Mouse (Mus musculus) CH12.LX (cell line): ENCODE results near the gene Etfbkmt. TPM values are rescaled to one million over a fixed set of nuclear protein-coding genes. Genes with fewer than 3 reads are reported as not detected.
"Not testable (repeated sequence)": the region's sequence is repeated elsewhere in the genome, so short reads cannot be mapped to it uniquely, and the experiment has no call there.

Source experiments
- DNase-seq: peaks from one replicate; pipeline ENCODE4 v3.0.0-alpha.2; 2013; ENCODE audit errors: extremely low read depth
- H3K27ac ChIP-seq: 2 replicates; pipeline ENCODE4 v1.5.1; 2012; ENCODE audit warnings: low read depth, mild to moderate bottlenecking, control low read depth, moderate library complexity; ENCODE audit not compliant: insufficient read depth
- H3K27me3 ChIP-seq: replicated peaks from 2 replicates; pipeline ENCODE3; 2012; ENCODE audit warnings: inconsistent platforms
- H3K36me3 ChIP-seq, 2 experiments: replicated peaks in 1 of 2; 2 replicates each; pipeline versions ENCODE3 to v1.6.1; 2012; ENCODE audit warnings: inconsistent platforms in 1 of 2, low read length in 1 of 2, mild to moderate bottlenecking in 1 of 2, mixed read lengths in 1 of 2, moderate library complexity in 1 of 2; ENCODE audit not compliant: control insufficient read depth in 1 of 2, insufficient read depth in 1 of 2
- H3K4me1 ChIP-seq, 2 experiments: 2 replicates each; pipeline ENCODE4 v1.6.1; 2012; ENCODE audit warnings: inconsistent platforms in 1 of 2, moderate library complexity in 1 of 2; ENCODE audit not compliant: insufficient read depth in 2 of 2, control insufficient read depth in 1 of 2
- H3K4me2 ChIP-seq: 2 replicates; pipeline ENCODE4 v1.6.1; 2012; ENCODE audit warnings: low read depth, mild to moderate bottlenecking, control low read depth; ENCODE audit not compliant: poor library complexity, insufficient read depth, severe bottlenecking
- H3K4me3 ChIP-seq, 3 experiments: fragments of 150-350 bp in 1 of 3; sonication (generic) in 1 of 3; replicated peaks in 1 of 3; 2 replicates each; pipeline versions ENCODE3 to v1.5.1; 2011 to 2012; ENCODE audit warnings: low read depth in 2 of 3, low read length in 2 of 3, mild to moderate bottlenecking in 2 of 3, moderate library complexity in 2 of 3, control low read depth in 1 of 3, improper control_type of control experiment in 1 of 3, inconsistent platforms in 1 of 3, mixed read lengths in 1 of 3; ENCODE audit not compliant: poor library complexity in 1 of 3
- H3K79me2 ChIP-seq: replicated peaks from 2 replicates; pipeline ENCODE4 v1.6.1; 2012; ENCODE audit warnings: mild to moderate bottlenecking, moderate library complexity; ENCODE audit not compliant: control insufficient read depth, poor library complexity, insufficient read depth, severe bottlenecking; ENCODE audit errors: extremely low read depth
- H3K9ac ChIP-seq: 2 replicates; pipeline ENCODE4 v1.6.1; 2012; ENCODE audit warnings: low read depth, mild to moderate bottlenecking, control low read depth, moderate library complexity; ENCODE audit not compliant: insufficient read depth
- H3K9me3 ChIP-seq: replicated peaks from 2 replicates; pipeline ENCODE3; 2012; ENCODE audit warnings: low read length, inconsistent platforms, mixed read lengths
- BHLHE40 ChIP-seq: IDR thresholded peaks from 2 replicates; pipeline ENCODE4 v1.6.1; 2011; ENCODE audit warnings: mild to moderate bottlenecking, low read depth, low read length, improper control_type of control experiment
- CHD2 ChIP-seq: IDR thresholded peaks from 2 replicates; pipeline ENCODE4 v1.6.1; 2011; ENCODE audit warnings: low read length, improper control_type of control experiment
- CTCF ChIP-seq, 2 experiments: IDR thresholded peaks in 1 of 2; conservative IDR thresholded peaks in 1 of 2; 2 replicates each; pipeline ENCODE4 v1.5.1; 2011 to 2012; ENCODE audit warnings: low read depth in 2 of 2, low read length in 2 of 2, improper control_type of control experiment in 1 of 2, inconsistent platforms in 1 of 2, mild to moderate bottlenecking in 1 of 2, moderate library complexity in 1 of 2
- ELF1 ChIP-seq: IDR thresholded peaks from 2 replicates; pipeline ENCODE4 v1.6.1; 2014; ENCODE audit warnings: low read depth, mild to moderate bottlenecking, inconsistent platforms, low read length, improper control_type of control experiment
- ETS1 ChIP-seq: conservative IDR thresholded peaks from 2 replicates; pipeline ENCODE4 v1.6.1; 2012; ENCODE audit warnings: low read depth, mild to moderate bottlenecking, inconsistent platforms, low read length, improper control_type of control experiment, moderate library complexity
- GABPA ChIP-seq: IDR thresholded peaks from 2 replicates; pipeline ENCODE4 v1.6.1; 2012; ENCODE audit warnings: low read depth, low read length, improper control_type of control experiment, inconsistent platforms; ENCODE audit not compliant: insufficient replicate concordance
- HCFC1 ChIP-seq: IDR thresholded peaks from 2 replicates; pipeline ENCODE4 v1.6.1; 2012; ENCODE audit warnings: low read depth, mild to moderate bottlenecking, inconsistent platforms, low read length, improper control_type of control experiment
- IRF4 ChIP-seq: IDR thresholded peaks from 2 replicates; pipeline ENCODE4 v1.6.1; 2014; ENCODE audit warnings: low read depth, mild to moderate bottlenecking, inconsistent platforms, low read length, improper control_type of control experiment
- JUN ChIP-seq: IDR thresholded peaks from 2 replicates; pipeline ENCODE4 v1.6.1; 2011; ENCODE audit warnings: low read depth, mild to moderate bottlenecking, low read length, improper control_type of control experiment, moderate library complexity; ENCODE audit not compliant: insufficient read depth
- JUND ChIP-seq: conservative IDR thresholded peaks from 2 replicates; pipeline ENCODE4 v1.6.1; 2011; ENCODE audit warnings: low read depth, low read length, improper control_type of control experiment
- MAZ ChIP-seq: IDR thresholded peaks from 2 replicates; pipeline ENCODE4 v1.6.1; 2012; ENCODE audit warnings: low read depth, mild to moderate bottlenecking, inconsistent platforms, low read length, improper control_type of control experiment, moderate library complexity
- MEF2A ChIP-seq: IDR thresholded peaks from 2 replicates; pipeline ENCODE4 v1.6.1; 2014; ENCODE audit warnings: low read depth, mild to moderate bottlenecking, inconsistent platforms, low read length, improper control_type of control experiment, borderline replicate concordance
- MXI1 ChIP-seq: IDR thresholded peaks from 2 replicates; pipeline ENCODE4 v1.6.1; 2011; ENCODE audit warnings: mild to moderate bottlenecking, low read depth, low read length, improper control_type of control experiment
- MYC ChIP-seq: IDR thresholded peaks from 2 replicates; pipeline ENCODE4 v1.6.1; 2011; ENCODE audit warnings: low read depth, mild to moderate bottlenecking, improper control_type of control experiment, low read length
- NELFE ChIP-seq: IDR thresholded peaks from 2 replicates; pipeline ENCODE4 v1.6.1; 2011; ENCODE audit warnings: low read depth, low read length, improper control_type of control experiment
- POLR2A ChIP-seq: IDR thresholded peaks from 2 replicates; pipeline ENCODE4 v1.6.1; 2011; ENCODE audit warnings: low read depth, mild to moderate bottlenecking, improper control_type of control experiment, low read length
- POLR2AphosphoS2 ChIP-seq: IDR thresholded peaks from 2 replicates; pipeline ENCODE4 v1.6.1; 2011; ENCODE audit warnings: low read depth, low read length, improper control_type of control experiment
- RCOR1 ChIP-seq: conservative IDR thresholded peaks from 2 replicates; pipeline ENCODE4 v1.6.1; 2012; ENCODE audit warnings: low read depth, mild to moderate bottlenecking, inconsistent platforms, low read length, improper control_type of control experiment
- SIN3A ChIP-seq: IDR thresholded peaks from 2 replicates; pipeline ENCODE4 v1.6.1; 2012; ENCODE audit warnings: low read length, improper control_type of control experiment, inconsistent platforms
- SMC3 ChIP-seq: IDR thresholded peaks from 2 replicates; pipeline ENCODE4 v1.6.1; 2011; ENCODE audit warnings: low read depth, low read length, improper control_type of control experiment
- TBP ChIP-seq: conservative IDR thresholded peaks from 2 replicates; pipeline ENCODE4 v1.6.1; 2011; ENCODE audit warnings: low read depth, low read length, improper control_type of control experiment
- UBTF ChIP-seq: IDR thresholded peaks from 2 replicates; pipeline ENCODE4 v1.6.1; 2012; ENCODE audit warnings: low read depth, mild to moderate bottlenecking, inconsistent platforms, low read length, improper control_type of control experiment, moderate library complexity
- ZC3H11A ChIP-seq: IDR thresholded peaks from 2 replicates; pipeline ENCODE4 v1.6.1; 2012; ENCODE audit warnings: low read depth, mild to moderate bottlenecking, inconsistent platforms, low read length, improper control_type of control experiment
- ZMIZ1 ChIP-seq: IDR thresholded peaks from 2 replicates; pipeline ENCODE4 v1.6.1; 2012; ENCODE audit warnings: low read depth, mild to moderate bottlenecking, inconsistent platforms, low read length, improper control_type of control experiment
- ZNF384 ChIP-seq: IDR thresholded peaks from 2 replicates; pipeline ENCODE4 v1.6.1; 2012; ENCODE audit warnings: low read depth, low read length, improper control_type of control experiment, inconsistent platforms
- dilution Hi-C: fragments of 300-500 bp; cut with MboI; formaldehyde crosslinking; loops from 2 replicates; pipeline ENCODE4 v1.14.3; 2020; ENCODE audit warnings: low sequenced_read_pairs; ENCODE audit not compliant: extremely low pct_unique_long_range_greater_than_20kb, extremely low pct_ligation_motif_present
- in situ Hi-C: fragments of 300-500 bp; cut with MboI; formaldehyde crosslinking; loops from 3 replicates; pipeline ENCODE4 v1.14.3; 2019; ENCODE audit warnings: low sequenced_read_pairs, low pct_ligation_motif_present, low pct_unique_long_range_greater_than_20kb, mixed read lengths
- polyA plus RNA-seq: library from polyadenylated mRNA; unstranded; fragments of >175 nt; gene quantifications from 2 replicates; pipeline ENCODE4 v1.2.1, GENCODE M21; 2012; ENCODE audit warnings: low read depth; ENCODE audit not compliant: insufficient read length
- total RNA-seq, 2 experiments: library from RNA; depleted of rRNA; stranded (reverse); fragments of 300-350 nt in 1 of 2; fragments of >200 nt in 1 of 2; gene quantifications; 2 replicates each; pipeline ENCODE4 v1.2.3; 2012 to 2014

The Etfbkmt gene
- total and polyA plus RNA-seq, 3 experiments, result 7.8 to 17.3 (median 9.3) TPM

- in situ Hi-C loops, result no loop called here
- no peaks in the 10 kb centered on the region for H3K79me2 ChIP-seq
- H3K4me1 ChIP-seq, result no peaks in the 10 kb centered on the region
- H3K27ac ChIP-seq, result no peak overlapping the region
- no peak for DNase-seq
- no peak overlapping the region for H3K9ac ChIP-seq
- no peak overlapping the region for H3K4me3 ChIP-seq
- peaks cover 0 to 17% of the 10 kb centered on the region in 2 experiments for H3K36me3 ChIP-seq
- H3K9me3 ChIP-seq, result no peaks in the 10 kb centered on the region
- H3K4me2 ChIP-seq, result no peak overlapping the region
- H3K27me3 ChIP-seq, result no peaks in the 10 kb centered on the region
- dilution Hi-C loops, result no loop called here
- TF ChIP-seq MEF2A, result no peak
- no peak for TF ChIP-seq CTCF (conservative IDR thresholded peaks at IDR 0.05 in 1 of 2, IDR thresholded peaks at IDR 0.05 in 1 of 2; ENCODE audit: low read depth in 2 of 2, low read length in 2 of 2)
- no peak for TF ChIP-seq POLR2AphosphoS2
- no peak for TF ChIP-seq UBTF
- no peak for TF ChIP-seq ELF1
- TF ChIP-seq POLR2A, result no peak
- no peak for TF ChIP-seq MXI1
- TF ChIP-seq SMC3, result no peak
- TF ChIP-seq JUN, result no peak
- TF ChIP-seq RCOR1, result no peak
- no peak for TF ChIP-seq MAZ
- no peak for TF ChIP-seq HCFC1
- TF ChIP-seq, all 38 proteins: peak for 0
Observed at GRCm38 (mm10) chr6:149167672-149168071, 28.0 kb downstream of the Etfbkmt start.

GRCm38 (mm10) chr6:149168436-149168835 is 28.8 kb downstream of the Etfbkmt start:
- dilution Hi-C loops, result no loop called here
- no peaks in the 10 kb centered on the region for H3K27me3 ChIP-seq
- peaks cover 0 to 17% of the 10 kb centered on the region in 2 experiments for H3K36me3 ChIP-seq
- in situ Hi-C loops, result no loop called here
- H3K4me3 ChIP-seq, result no peak overlapping the region
- H3K79me2 ChIP-seq, result no peaks in the 10 kb centered on the region
- no peak overlapping the region for H3K9ac ChIP-seq
- H3K4me2 ChIP-seq, result no peak overlapping the region
- H3K4me1 ChIP-seq, result no peaks in the 10 kb centered on the region
- H3K9me3 ChIP-seq, result no peaks in the 10 kb centered on the region
- DNase-seq, result no peak
- no peak overlapping the region for H3K27ac ChIP-seq
- no peak for TF ChIP-seq ETS1
- no peak for TF ChIP-seq GABPA
- TF ChIP-seq MAZ, result no peak
- no peak for TF ChIP-seq JUND
- no peak for TF ChIP-seq CHD2
- TF ChIP-seq IRF4, result no peak
- no peak for TF ChIP-seq ZNF384
- no peak for TF ChIP-seq TBP
- TF ChIP-seq ZMIZ1, result no peak
- TF ChIP-seq MYC, result no peak
- no peak for TF ChIP-seq JUN
- no peak for TF ChIP-seq HCFC1
- TF ChIP-seq BHLHE40, result no peak
- TF ChIP-seq ZC3H11A, result no peak
- TF ChIP-seq NELFE, result no peak
- TF ChIP-seq SIN3A, result no peak
- TF ChIP-seq SMC3, result no peak
- no peak for TF ChIP-seq MEF2A

- H3K4me2 ChIP-seq, H3K79me2 ChIP-seq, H3K27ac ChIP-seq, H3K9me3 ChIP-seq, H3K4me1 ChIP-seq, dilution Hi-C loops, H3K4me3 ChIP-seq, DNase-seq, H3K27me3 ChIP-seq, H3K9ac ChIP-seq, in situ Hi-C loops: not testable (repeated sequence)
- peaks cover 0 to 20% of the 10 kb centered on the region in 2 experiments for H3K36me3 ChIP-seq
Observed at GRCm38 (mm10) chr6:149169965-149170364, 30.3 kb downstream of the Etfbkmt start.
